Mouse (Mus musculus): ENCODE results near the gene Cep44. TPM values are rescaled to one million over a fixed set of nuclear protein-coding genes. Genes with fewer than 3 reads are reported as not detected.

Cep44 gene
- polyA plus RNA-seq, 1 experiment from 2014 or later, result 22.2 TPM

DNA sequence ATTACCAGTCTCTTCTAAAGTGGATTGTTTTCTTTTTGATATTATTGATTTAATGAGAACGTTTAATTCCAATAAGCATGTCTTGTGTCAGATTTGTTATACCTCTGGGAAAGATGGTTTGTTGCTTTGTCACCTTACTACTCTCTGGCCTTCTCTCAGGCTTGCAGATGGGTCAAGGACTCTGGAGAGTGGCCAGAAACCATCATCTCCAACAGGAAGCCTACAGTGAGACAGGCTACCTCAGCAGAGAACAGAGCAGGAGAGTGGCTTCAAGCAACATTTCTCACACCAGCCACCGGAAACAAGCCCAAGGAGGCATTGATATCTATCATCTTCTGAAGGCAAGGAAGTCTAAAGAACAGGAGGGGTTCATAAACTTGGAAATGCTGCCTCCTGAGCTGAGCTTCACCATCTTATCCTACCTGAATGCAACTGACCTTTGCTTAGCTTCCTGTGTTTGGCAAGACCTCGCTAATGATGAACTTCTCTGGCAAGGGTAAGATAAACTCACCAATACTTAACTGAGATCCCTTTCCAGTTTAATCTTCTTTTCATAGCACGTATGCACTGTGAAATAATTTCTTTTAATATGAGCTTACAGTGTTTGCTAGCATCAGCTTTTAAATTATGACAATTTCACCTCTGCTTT, 13.7 kb upstream of the Cep44 start:
- H3K27ac ChIP-seq (replicated peaks in 1 of 2; ENCODE audit: control insufficient read depth in 1 of 2, insufficient read depth in 1 of 2, low read depth in 2 of 2, low read length in 2 of 2), result no peak overlapping the region
- H3K4me2 ChIP-seq (ENCODE audit: low read length), result no peak overlapping the region
- no peak for ATAC-seq (ENCODE audit: insufficient number of reproducible peaks, insufficient read depth, low FRiP score, low read depth)
- 72% methylated on average over 4 of the region's 4 CpGs for WGBS
- no peak overlapping the region for H3K9ac ChIP-seq (ENCODE audit: low read length)
- no peaks in the 10 kb centered on the region for H3K9me3 ChIP-seq (ENCODE audit: control insufficient read depth, low read length)
- no peaks in the 10 kb centered on the region for H3K4me1 ChIP-seq (ENCODE audit: control insufficient read depth in 2 of 2, insufficient read depth in 2 of 2, low read length in 2 of 2)
- H3K36me3 ChIP-seq (ENCODE audit: control insufficient read depth, insufficient read depth, low read length), result peaks cover 12% of the 10 kb centered on the region; the same call in 1 of the 2 replicates
- H3K4me3 ChIP-seq (ENCODE audit: control insufficient read depth in 1 of 2, insufficient read depth in 1 of 2, low read depth in 1 of 2, low read length in 2 of 2), result no peak overlapping the region
- no peaks in the 10 kb centered on the region for H3K27me3 ChIP-seq (ENCODE audit: control insufficient read depth, insufficient read depth, low read length)

- ATAC-seq (ENCODE audit: insufficient number of reproducible peaks, insufficient read depth, low FRiP score, low read depth), result no peak
- H3K27me3 ChIP-seq (ENCODE audit: control insufficient read depth, insufficient read depth, low read length), result no peaks in the 10 kb centered on the region
- 34% methylated on average over 5 of the region's 5 CpGs for WGBS
- H3K4me1 ChIP-seq (ENCODE audit: control insufficient read depth in 2 of 2, insufficient read depth in 2 of 2, low read length in 2 of 2), result peaks cover 2 to 17% of the 10 kb centered on the region in 2 experiments; a peak in 3 of 4 replicates
- H3K27ac ChIP-seq (replicated peaks in 1 of 2; ENCODE audit: control insufficient read depth in 1 of 2, insufficient read depth in 1 of 2, low read depth in 2 of 2, low read length in 2 of 2), result no peak overlapping the region
- no peak overlapping the region for H3K9ac ChIP-seq (ENCODE audit: low read length)
- H3K9me3 ChIP-seq (ENCODE audit: control insufficient read depth, low read length), result no peaks in the 10 kb centered on the region
- peak overlapping the region in 1 of 2 experiments; percentile 91; a peak in 1 of 4 replicates for H3K4me3 ChIP-seq (ENCODE audit: control insufficient read depth in 1 of 2, insufficient read depth in 1 of 2, low read depth in 1 of 2, low read length in 2 of 2)
- H3K4me2 ChIP-seq (ENCODE audit: low read length), result peak overlapping the region; percentile 77
- H3K36me3 ChIP-seq (ENCODE audit: control insufficient read depth, insufficient read depth, low read length), result no peaks in the 10 kb centered on the region
Observed at GRCm38 (mm10) chr8:56552551-56553103, 1.8 kb upstream of the Cep44 start.

DNA sequence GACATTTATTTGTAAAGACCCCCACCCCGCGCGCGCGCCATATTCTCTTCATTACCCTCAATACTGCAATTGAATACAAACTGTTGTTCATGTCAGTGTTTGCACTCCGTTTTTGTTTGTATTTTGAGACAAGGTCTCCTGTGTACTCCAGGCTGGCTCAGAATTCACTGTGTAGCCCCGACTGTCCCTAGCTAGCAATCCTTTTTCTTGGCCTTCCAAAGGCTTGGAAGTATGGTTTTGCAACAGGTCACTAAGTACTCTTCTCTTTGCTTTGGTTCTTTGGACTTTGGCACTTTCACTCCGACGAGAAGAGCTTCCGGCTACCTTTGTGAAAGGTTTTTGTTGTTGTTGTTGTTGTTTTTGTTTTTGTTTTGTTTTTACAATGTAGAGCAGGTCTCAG, 1.2 kb upstream of the Cep44 start:
- no peaks in the 10 kb centered on the region for H3K27me3 ChIP-seq (ENCODE audit: control insufficient read depth, insufficient read depth, low read length)
- ATAC-seq (ENCODE audit: insufficient number of reproducible peaks, insufficient read depth, low FRiP score, low read depth), result no peak
- 0 out of 2 replicates have a peak, but pooled peaks cover 2% of the 10 kb centered on the region for H3K36me3 ChIP-seq (ENCODE audit: control insufficient read depth, insufficient read depth, low read length)
- 24% methylated on average over 10 of the region's 10 CpGs for WGBS
- no peaks in the 10 kb centered on the region for H3K9me3 ChIP-seq (ENCODE audit: control insufficient read depth, low read length)
- peaks cover 2 to 17% of the 10 kb centered on the region in 2 experiments; a peak in 3 of 4 replicates for H3K4me1 ChIP-seq (ENCODE audit: control insufficient read depth in 2 of 2, insufficient read depth in 2 of 2, low read length in 2 of 2)
- H3K9ac ChIP-seq (ENCODE audit: low read length), result peak overlapping the region; percentile 82
- peak overlapping the region; percentile 86 to 91; a peak in 3 of 4 replicates for H3K4me3 ChIP-seq (ENCODE audit: control insufficient read depth in 1 of 2, insufficient read depth in 1 of 2, low read depth in 1 of 2, low read length in 2 of 2)
- peak overlapping the region; percentile 77 for H3K4me2 ChIP-seq (ENCODE audit: low read length)
- no peak overlapping the region for H3K27ac ChIP-seq (replicated peaks in 1 of 2; ENCODE audit: control insufficient read depth in 1 of 2, insufficient read depth in 1 of 2, low read depth in 2 of 2, low read length in 2 of 2)

- Histone ChIP-seq H3K27me3 (ENCODE audit: control insufficient read depth, insufficient read depth, low read length) (no peaks in the 10 kb centered on the region), H3K4me3 (ENCODE audit: control insufficient read depth in 1 of 2, insufficient read depth in 1 of 2, low read depth in 1 of 2, low read length in 2 of 2) (peak overlapping the region; percentile 86 to 91), H3K9ac (ENCODE audit: low read length) (peak overlapping the region; percentile 82), H3K4me1 (ENCODE audit: control insufficient read depth in 2 of 2, insufficient read depth in 2 of 2, low read length in 2 of 2) (peaks cover 2 to 17% of the 10 kb centered on the region in 2 experiments; a peak in 3 of 4 replicates), H3K9me3 (ENCODE audit: control insufficient read depth, low read length) (no peaks in the 10 kb centered on the region), H3K4me2 (ENCODE audit: low read length) (peak overlapping the region; percentile 77), H3K27ac (replicated peaks in 1 of 2; ENCODE audit: control insufficient read depth in 1 of 2, insufficient read depth in 1 of 2, low read depth in 2 of 2, low read length in 2 of 2) (peak overlapping the region; percentile 79 to 90), H3K36me3 (ENCODE audit: control insufficient read depth, insufficient read depth, low read length) (peaks cover 2% of the 10 kb centered on the region; the same call in 1 of the 2 replicates)
- peak; percentile 98 for ATAC-seq (ENCODE audit: insufficient number of reproducible peaks, insufficient read depth, low FRiP score, low read depth)
- whole genome bisulfite sequencing, result under 1% methylated on average over 28 of the region's 28 CpGs
Observed at GRCm38 (mm10) chr8:56551361-56551852, 560 bp upstream of the Cep44 start.

DNA sequence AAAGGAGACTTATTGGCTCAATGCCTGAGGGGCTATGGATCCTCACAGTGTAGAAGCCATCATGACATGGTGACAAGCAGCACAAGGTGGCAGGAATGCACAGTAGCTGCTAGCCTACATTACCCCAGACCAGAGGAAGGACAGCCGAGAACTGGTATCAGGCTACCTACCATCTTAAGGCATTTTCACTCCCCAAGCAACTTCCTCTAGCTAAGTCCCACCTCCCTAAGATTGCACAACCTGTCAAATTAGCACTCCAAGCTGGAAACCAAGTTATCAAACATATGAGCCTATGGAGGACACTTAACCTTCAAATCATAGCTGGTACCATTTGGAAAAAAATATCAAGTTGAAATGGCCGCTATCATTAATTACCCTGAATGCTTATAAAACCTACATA, 3.0 kb downstream of the Cep44 start:
- no peak for ATAC-seq (ENCODE audit: insufficient number of reproducible peaks, insufficient read depth, low FRiP score, low read depth)
- no peak overlapping the region for H3K4me3 ChIP-seq (ENCODE audit: control insufficient read depth in 1 of 2, insufficient read depth in 1 of 2, low read depth in 1 of 2, low read length in 2 of 2)
- peaks cover 2 to 16% of the 10 kb centered on the region in 2 experiments; a peak in 3 of 4 replicates for H3K4me1 ChIP-seq (ENCODE audit: control insufficient read depth in 2 of 2, insufficient read depth in 2 of 2, low read length in 2 of 2)
- 83% methylated on average over 2 of the region's 2 CpGs for WGBS
- H3K36me3 ChIP-seq (ENCODE audit: control insufficient read depth, insufficient read depth, low read length), result peaks cover 33% of the 10 kb centered on the region
- no peak overlapping the region for H3K9ac ChIP-seq (ENCODE audit: low read length)
- no peak overlapping the region for H3K4me2 ChIP-seq (ENCODE audit: low read length)
- H3K9me3 ChIP-seq (ENCODE audit: control insufficient read depth, low read length), result no peaks in the 10 kb centered on the region
- H3K27me3 ChIP-seq (ENCODE audit: control insufficient read depth, insufficient read depth, low read length), result no peaks in the 10 kb centered on the region
- H3K27ac ChIP-seq (replicated peaks in 1 of 2; ENCODE audit: control insufficient read depth in 1 of 2, insufficient read depth in 1 of 2, low read depth in 2 of 2, low read length in 2 of 2), result no peak overlapping the region

GRCm38 (mm10) chr8:56540706-56541105, 10.1 kb downstream of the Cep44 start:
- H3K27ac ChIP-seq (replicated peaks in 1 of 2; ENCODE audit: control insufficient read depth in 1 of 2, insufficient read depth in 1 of 2, low read depth in 2 of 2, low read length in 2 of 2), result no peak overlapping the region
- no peak for ATAC-seq (ENCODE audit: insufficient number of reproducible peaks, insufficient read depth, low FRiP score, low read depth)
- H3K36me3 ChIP-seq (ENCODE audit: control insufficient read depth, insufficient read depth, low read length), result peaks cover 88% of the 10 kb centered on the region
- H3K4me3 ChIP-seq (ENCODE audit: control insufficient read depth in 1 of 2, insufficient read depth in 1 of 2, low read depth in 1 of 2, low read length in 2 of 2), result no peak overlapping the region
- no peaks in the 10 kb centered on the region for H3K27me3 ChIP-seq (ENCODE audit: control insufficient read depth, insufficient read depth, low read length)
- H3K4me2 ChIP-seq (ENCODE audit: low read length), result no peak overlapping the region
- H3K4me1 ChIP-seq (ENCODE audit: control insufficient read depth in 2 of 2, insufficient read depth in 2 of 2, low read length in 2 of 2), result no peaks in the 10 kb centered on the region
- 85% methylated on average over 7 of the region's 7 CpGs for WGBS
- H3K9ac ChIP-seq (ENCODE audit: low read length), result no peak overlapping the region
- H3K9me3 ChIP-seq (ENCODE audit: control insufficient read depth, low read length), result no peaks in the 10 kb centered on the region

DNA sequence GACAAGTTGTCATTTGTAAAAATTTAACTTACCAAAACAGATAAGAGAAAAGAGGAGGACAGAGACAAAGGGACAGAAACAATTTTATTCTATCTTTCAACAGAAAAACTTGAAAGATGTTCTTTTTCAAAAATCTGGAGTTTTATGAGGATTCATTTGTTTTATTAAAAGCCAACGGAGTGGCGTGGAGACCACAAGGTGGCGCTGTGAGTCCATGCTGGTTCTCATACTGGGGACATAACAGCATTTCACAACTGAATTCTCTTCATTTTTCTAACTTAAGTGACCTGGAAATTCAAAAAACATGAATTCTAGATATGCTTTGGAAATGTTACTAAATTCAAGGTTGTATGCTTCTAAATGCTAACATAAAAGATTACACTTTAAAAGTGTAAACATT, 20.5 kb downstream of the Cep44 start:
- no peak for ATAC-seq (ENCODE audit: insufficient number of reproducible peaks, insufficient read depth, low FRiP score, low read depth)
- no peaks in the 10 kb centered on the region for H3K9me3 ChIP-seq (ENCODE audit: control insufficient read depth, low read length)
- 7% methylated on average over 3 of the region's 3 CpGs for WGBS
- no peak overlapping the region for H3K27ac ChIP-seq (replicated peaks in 1 of 2; ENCODE audit: control insufficient read depth in 1 of 2, insufficient read depth in 1 of 2, low read depth in 2 of 2, low read length in 2 of 2)
- H3K4me2 ChIP-seq (ENCODE audit: low read length), result no peak overlapping the region
- no peaks in the 10 kb centered on the region for H3K27me3 ChIP-seq (ENCODE audit: control insufficient read depth, insufficient read depth, low read length)
- H3K4me1 ChIP-seq (ENCODE audit: control insufficient read depth in 2 of 2, insufficient read depth in 2 of 2, low read length in 2 of 2), result no peaks in the 10 kb centered on the region
- H3K9ac ChIP-seq (ENCODE audit: low read length), result no peak overlapping the region
- H3K4me3 ChIP-seq (ENCODE audit: control insufficient read depth in 1 of 2, insufficient read depth in 1 of 2, low read depth in 1 of 2, low read length in 2 of 2), result no peak overlapping the region
- peaks cover 25% of the 10 kb centered on the region for H3K36me3 ChIP-seq (ENCODE audit: control insufficient read depth, insufficient read depth, low read length)

Data from heart, embryonic 14.5 days (tissue).